Mouse (Mus musculus): ENCODE measurements around the gene Antxr1. TPM values are rescaled to one million over a fixed set of nuclear protein-coding genes. Genes with fewer than 3 reads are reported as not detected.

Antxr1 gene
- total RNA-seq, 2 experiments from 2014 or later, result 45.4 to 46.9 TPM

- DNase-seq (ENCODE audit: low spot score in 2 of 2), result no peak
Observed at GRCm38 (mm10) chr6:87147921-87148320, 187.7 kb downstream of the Antxr1 start.

GRCm38 (mm10) chr6:87143594-87143993 lies 192.0 kb downstream of the Antxr1 start:
- DNase-seq (ENCODE audit: low spot score in 2 of 2), result no peak

DNA sequence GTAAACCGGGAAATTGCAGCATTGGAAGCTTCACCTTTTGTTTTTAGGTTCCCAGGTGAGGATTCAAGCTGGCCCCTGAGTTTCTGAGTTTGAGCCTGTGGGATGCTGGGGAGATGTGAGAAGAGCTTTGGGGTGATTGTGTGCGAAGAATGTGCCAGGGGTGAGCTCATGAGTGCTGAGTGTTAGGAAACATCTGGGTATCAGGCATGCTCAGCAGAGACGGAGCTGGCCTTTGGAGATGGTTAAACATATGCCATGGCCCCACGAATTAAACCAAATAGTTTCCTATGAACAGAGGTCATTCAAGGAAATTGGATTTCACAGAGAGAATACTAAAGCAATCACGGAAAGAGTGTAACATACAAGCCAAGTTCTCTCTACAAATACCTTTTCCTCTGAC lies 193.4 kb downstream of the Antxr1 start:
- no peak for DNase-seq (ENCODE audit: low spot score in 2 of 2)

- DNase-seq (ENCODE audit: low spot score in 2 of 2), result no peak
Observed at GRCm38 (mm10) chr6:87139796-87140553, 195.6 kb downstream of the Antxr1 start.

GRCm38 (mm10) chr6:87138479-87138878 lies 197.1 kb downstream of the Antxr1 start:
- no peak for DNase-seq (ENCODE audit: low spot score in 2 of 2)

GRCm38 (mm10) chr6:87133966-87134546 lies 201.6 kb downstream of the Antxr1 start:
- no peak for DNase-seq (ENCODE audit: low spot score in 2 of 2)

DNA sequence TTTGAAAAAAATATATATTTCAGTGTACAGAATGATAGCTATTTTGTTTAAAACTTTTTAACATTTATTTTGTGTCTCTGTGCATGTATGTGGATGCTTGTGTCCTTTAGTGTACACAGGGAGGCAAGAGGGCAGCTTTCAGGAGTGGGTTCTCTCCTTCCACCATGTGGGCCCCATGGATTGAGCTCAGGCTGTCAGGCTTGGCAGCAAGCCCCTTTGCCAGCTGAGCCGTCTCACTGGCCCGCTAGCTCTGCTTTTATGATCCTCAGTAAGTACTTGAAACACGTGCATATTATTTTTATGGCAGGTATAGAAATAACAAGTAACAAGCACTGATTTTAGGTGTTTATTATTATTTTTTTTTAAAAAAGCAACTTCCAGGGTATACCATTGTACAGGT lies 202.1 kb downstream of the Antxr1 start:
- DNase-seq (ENCODE audit: low spot score in 2 of 2), result no peak

- DNase-seq (ENCODE audit: low spot score in 2 of 2), result no peak
Observed at GRCm38 (mm10) chr6:87131078-87131477, 204.5 kb downstream of the Antxr1 start.

- no peak for DNase-seq (ENCODE audit: low spot score in 2 of 2)
Observed at GRCm38 (mm10) chr6:87130628-87131027, 205.0 kb downstream of the Antxr1 start.

GRCm38 (mm10) chr6:87129861-87130260 lies 205.8 kb downstream of the Antxr1 start:
- DNase-seq (ENCODE audit: low spot score in 2 of 2), result no peak

GRCm38 (mm10) chr6:87127049-87127753 lies 208.4 kb downstream of the Antxr1 start:
- DNase-seq (ENCODE audit: low spot score in 2 of 2), result no peak

DNA sequence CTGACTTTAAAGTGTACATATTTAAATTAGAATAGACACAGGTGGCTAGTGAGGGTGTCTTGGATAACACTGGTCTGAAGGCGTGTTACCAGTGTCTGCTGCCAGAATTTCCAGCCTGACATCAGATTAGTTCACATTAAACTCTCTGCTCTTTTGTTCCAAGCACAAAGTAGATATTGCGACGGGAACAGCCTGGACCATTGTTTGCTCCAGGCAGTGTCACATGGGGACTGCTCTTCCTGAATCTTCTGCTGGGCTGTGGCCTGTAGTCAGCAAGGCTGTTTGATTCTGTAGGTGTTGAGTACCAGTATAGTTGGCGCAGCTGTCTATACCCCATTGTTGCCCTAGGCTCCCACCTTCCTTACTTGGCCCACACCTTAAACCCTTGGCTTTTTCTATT lies 211.6 kb downstream of the Antxr1 start:
- DNase-seq (ENCODE audit: low spot score in 2 of 2), result no peak

DNA sequence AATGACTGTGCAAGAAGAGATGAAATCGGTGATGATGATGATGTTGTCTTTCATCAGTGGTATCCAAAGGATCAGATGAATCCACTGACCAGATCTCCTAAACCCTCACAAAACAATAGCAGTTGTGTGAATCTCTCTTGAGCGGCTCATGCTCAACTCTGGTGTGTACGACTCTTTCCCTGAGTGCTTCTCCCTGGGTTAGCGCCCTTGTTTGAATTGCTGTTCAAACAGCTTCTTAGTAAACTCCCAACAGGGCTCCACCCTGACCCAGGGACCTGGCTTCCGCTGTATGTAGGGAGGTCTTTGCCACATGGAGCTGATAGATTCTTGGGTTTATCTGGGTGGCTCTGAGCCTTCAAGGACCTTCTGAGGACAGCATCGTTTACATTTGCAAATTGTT lies 212.2 kb downstream of the Antxr1 start:
- no peak for DNase-seq (ENCODE audit: low spot score in 2 of 2)

GRCm38 (mm10) chr6:87121961-87122360 lies 213.7 kb downstream of the Antxr1 start:
- no peak for DNase-seq (ENCODE audit: low spot score in 2 of 2)

DNA sequence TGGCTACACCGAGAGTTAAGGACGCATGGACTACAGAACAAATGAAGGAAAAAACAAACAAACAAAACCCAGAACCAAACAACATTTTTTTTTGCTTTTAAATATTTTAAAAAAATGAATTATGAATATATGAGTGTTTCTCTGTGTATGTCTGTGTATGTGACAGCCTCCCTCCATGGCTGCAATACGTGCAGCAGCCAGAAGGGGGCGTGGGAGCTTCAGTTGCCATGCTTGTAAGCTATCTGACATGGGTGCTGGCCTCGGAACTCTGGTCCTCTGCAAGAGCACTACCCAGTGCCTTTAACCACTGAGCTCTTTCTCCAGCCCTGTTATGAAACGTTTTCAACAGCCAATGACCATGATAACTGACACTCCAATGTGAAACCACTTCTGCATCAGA lies 215.0 kb downstream of the Antxr1 start:
- no peak for DNase-seq (ENCODE audit: low spot score in 2 of 2)

GRCm38 (mm10) chr6:87119975-87120374 lies 215.6 kb downstream of the Antxr1 start:
- no peak for DNase-seq (ENCODE audit: low spot score in 2 of 2)

GRCm38 (mm10) chr6:87119066-87119837 lies 216.4 kb downstream of the Antxr1 start:
- DNase-seq (ENCODE audit: low spot score in 2 of 2), result no peak

- DNase-seq (ENCODE audit: low spot score in 2 of 2), result no peak
Observed at GRCm38 (mm10) chr6:87116596-87116995, 219.0 kb downstream of the Antxr1 start.

GRCm38 (mm10) chr6:87115981-87116380 lies 219.6 kb downstream of the Antxr1 start:
- no peak for DNase-seq (ENCODE audit: low spot score in 2 of 2)

GRCm38 (mm10) chr6:87112125-87112524 lies 223.5 kb downstream of the Antxr1 start:
- DNase-seq (ENCODE audit: low spot score in 2 of 2), result no peak

GRCm38 (mm10) chr6:87111493-87111892 lies 224.1 kb downstream of the Antxr1 start:
- no peak for DNase-seq (ENCODE audit: low spot score in 2 of 2)
